Mouse (Mus musculus): ENCODE measurements around the gene Aldh9a1. TPM values are rescaled to one million over a fixed set of nuclear protein-coding genes. Genes with fewer than 3 reads are reported as not detected.
A peak's percentile ranks its signal among the peaks of the same experiment; 100 is the strongest.

The Aldh9a1 gene
- polyA plus RNA-seq, 1 experiment from 2014 or later = 32.7 TPM

GRCm38 (mm10) chr1:167387796-167388195 lies 38.0 kb downstream of the Aldh9a1 start:
- no peak overlapping the region for H3K27ac ChIP-seq (replicated peaks)
- peaks cover 32% of the 10 kb centered on the region for H3K27me3 ChIP-seq
- no peaks in the 10 kb centered on the region for H3K36me3 ChIP-seq
- no peak overlapping the region for H3K9ac ChIP-seq
- H3K4me2 ChIP-seq = no peak overlapping the region
- H3K4me3 ChIP-seq = no peak overlapping the region
- H3K4me1 ChIP-seq (replicated peaks) = peaks cover 15% of the 10 kb centered on the region
- H3K9me3 ChIP-seq = no peaks in the 10 kb centered on the region
- WGBS = 83% methylated on average over 3 of the region's 3 CpGs
- no peak for ATAC-seq (ENCODE audit: low read depth)

- Histone ChIP-seq H3K27ac (replicated peaks) (no peak overlapping the region), H3K4me1 (replicated peaks) (peaks cover 17% of the 10 kb centered on the region), H3K9me3 (no peaks in the 10 kb centered on the region), H3K4me3 (no peak overlapping the region), H3K4me2 (no peak overlapping the region), H3K36me3 (no peaks in the 10 kb centered on the region), H3K27me3 (peaks cover 35% of the 10 kb centered on the region), H3K9ac (no peak overlapping the region)
- WGBS = 81% methylated on average over 6 of the region's 6 CpGs
- ATAC-seq (ENCODE audit: low read depth) = no peak
Observed at GRCm38 (mm10) chr1:167388571-167388970, 38.8 kb downstream of the Aldh9a1 start.

GRCm38 (mm10) chr1:167389584-167389983 lies 39.8 kb downstream of the Aldh9a1 start:
- Histone ChIP-seq H3K4me1 (replicated peaks) (peaks cover 21% of the 10 kb centered on the region), H3K4me3 (no peak overlapping the region), H3K36me3 (no peaks in the 10 kb centered on the region), H3K27ac (replicated peaks) (no peak overlapping the region), H3K4me2 (no peak overlapping the region), H3K27me3 (peaks cover 32% of the 10 kb centered on the region), H3K9ac (no peak overlapping the region), H3K9me3 (no peaks in the 10 kb centered on the region)
- no peak for ATAC-seq (ENCODE audit: low read depth)
- WGBS = 93% methylated on average over 7 of the region's 7 CpGs

GRCm38 (mm10) chr1:167390381-167390780 lies 40.6 kb downstream of the Aldh9a1 start:
- Histone ChIP-seq H3K4me3 (no peak overlapping the region), H3K27ac (replicated peaks) (no peak overlapping the region), H3K9ac (no peak overlapping the region), H3K4me2 (no peak overlapping the region), H3K36me3 (no peaks in the 10 kb centered on the region), H3K27me3 (peaks cover 36% of the 10 kb centered on the region), H3K4me1 (replicated peaks) (peaks cover 22% of the 10 kb centered on the region), H3K9me3 (no peaks in the 10 kb centered on the region)
- 80% methylated on average over 4 of the region's 4 CpGs for WGBS
- no peak for ATAC-seq (ENCODE audit: low read depth)

GRCm38 (mm10) chr1:167391241-167391640 lies 41.5 kb downstream of the Aldh9a1 start:
- Histone ChIP-seq H3K4me3 (no peak overlapping the region), H3K9me3 (no peaks in the 10 kb centered on the region), H3K4me2 (no peak overlapping the region), H3K4me1 (replicated peaks) (peaks cover 22% of the 10 kb centered on the region), H3K9ac (no peak overlapping the region), H3K27ac (replicated peaks) (no peak overlapping the region), H3K36me3 (no peaks in the 10 kb centered on the region), H3K27me3 (peaks cover 45% of the 10 kb centered on the region)
- 76% methylated on average over 6 of the region's 6 CpGs for WGBS
- ATAC-seq (ENCODE audit: low read depth) = no peak

GRCm38 (mm10) chr1:167392031-167392640 lies 42.3 kb downstream of the Aldh9a1 start:
- 49% methylated on average over 2 of the region's 2 CpGs for WGBS
- H3K9ac ChIP-seq = peak overlapping the region; percentile 72

GRCm38 (mm10) chr1:167392687-167393086 lies 42.9 kb downstream of the Aldh9a1 start:
- no peaks in the 10 kb centered on the region for H3K9me3 ChIP-seq
- H3K27ac ChIP-seq (replicated peaks) = no peak overlapping the region
- 13% methylated on average over 8 of the region's 8 CpGs for WGBS
- peak overlapping the region; percentile 76 for H3K4me2 ChIP-seq
- ATAC-seq (ENCODE audit: low read depth) = no peak
- H3K4me3 ChIP-seq = peak overlapping the region; percentile 69
- H3K36me3 ChIP-seq = no peaks in the 10 kb centered on the region
- peak overlapping the region; percentile 72 for H3K9ac ChIP-seq
- peaks cover 22% of the 10 kb centered on the region for H3K4me1 ChIP-seq (replicated peaks)
- peaks cover 49% of the 10 kb centered on the region for H3K27me3 ChIP-seq

More at GRCm38 (mm10) chr1:167392031-167392640, 42.3 kb downstream of the Aldh9a1 start:
- Histone ChIP-seq H3K4me3 (peak overlapping the region; percentile 69), H3K27ac (replicated peaks) (no peak overlapping the region), H3K27me3 (peaks cover 51% of the 10 kb centered on the region), H3K36me3 (no peaks in the 10 kb centered on the region), H3K9me3 (no peaks in the 10 kb centered on the region), H3K4me2 (peak overlapping the region; percentile 76), H3K4me1 (replicated peaks) (peaks cover 22% of the 10 kb centered on the region)
- ATAC-seq (ENCODE audit: low read depth) = no peak

- Histone ChIP-seq H3K9ac (peak overlapping the region; percentile 72), H3K4me1 (replicated peaks) (peaks cover 22% of the 10 kb centered on the region), H3K9me3 (no peaks in the 10 kb centered on the region), H3K36me3 (no peaks in the 10 kb centered on the region), H3K4me3 (peak overlapping the region; percentile 69), H3K27me3 (peaks cover 46% of the 10 kb centered on the region), H3K27ac (replicated peaks) (peak overlapping the region; percentile 83), H3K4me2 (peak overlapping the region; percentile 76)
- WGBS = 3% methylated on average over 15 of the region's 15 CpGs
- peak; percentile 69 for ATAC-seq (ENCODE audit: low read depth)
Observed at GRCm38 (mm10) chr1:167393281-167393680, 43.5 kb downstream of the Aldh9a1 start.

GRCm38 (mm10) chr1:167393683-167394492 lies 44.1 kb downstream of the Aldh9a1 start, which contains the start of gene Mgst3:
TSS of gene Mgst3 (minus strand) at chr1:167393841.
- Histone ChIP-seq H3K27ac (replicated peaks) (peak within 1 kb of the TSS; percentile 83), H3K4me1 (replicated peaks) (peaks cover 22% of the 10 kb centered on the region)
- WGBS = under 1% methylated on average over 45 of the region's 45 CpGs

GRCm38 (mm10) chr1:167405237-167405636 lies 55.4 kb downstream of the Aldh9a1 start:
- Histone ChIP-seq H3K27ac (replicated peaks) (no peak overlapping the region), H3K4me2 (no peak overlapping the region), H3K4me1 (replicated peaks) (no peaks in the 10 kb centered on the region), H3K9ac (no peak overlapping the region), H3K36me3 (no peaks in the 10 kb centered on the region), H3K27me3 (peaks cover 34% of the 10 kb centered on the region), H3K4me3 (no peak overlapping the region), H3K9me3 (no peaks in the 10 kb centered on the region)
- 87% methylated on average over 4 of the region's 4 CpGs for WGBS
- ATAC-seq (ENCODE audit: low read depth) = no peak

More at GRCm38 (mm10) chr1:167393683-167394492, 44.1 kb downstream of the Aldh9a1 start, which contains the start of gene Mgst3:
- Histone ChIP-seq H3K27me3 (peaks cover 43% of the 10 kb centered on the region), H3K4me2 (peak within 1 kb of the TSS; percentile 76), H3K36me3 (no peaks in the 10 kb centered on the region), H3K9ac (peak within 1 kb of the TSS; percentile 79), H3K4me3 (peak within 1 kb of the TSS; percentile 69), H3K9me3 (no peaks in the 10 kb centered on the region)
- ATAC-seq (ENCODE audit: low read depth) = peak; percentile 96

GRCm38 (mm10) chr1:167409601-167410000 lies 59.8 kb downstream of the Aldh9a1 start:
- WGBS = 77% methylated on average over 4 of the region's 4 CpGs
- Histone ChIP-seq H3K9ac (no peak overlapping the region), H3K27me3 (peaks cover 35% of the 10 kb centered on the region), H3K4me3 (no peak overlapping the region), H3K36me3 (no peaks in the 10 kb centered on the region), H3K4me1 (replicated peaks) (no peaks in the 10 kb centered on the region), H3K27ac (replicated peaks) (no peak overlapping the region), H3K9me3 (no peaks in the 10 kb centered on the region), H3K4me2 (no peak overlapping the region)
- no peak for ATAC-seq (ENCODE audit: low read depth)

GRCm38 (mm10) chr1:167411991-167412715 lies 62.4 kb downstream of the Aldh9a1 start:
- ATAC-seq (ENCODE audit: low read depth) = no peak
- Histone ChIP-seq H3K27me3 (peaks cover 32% of the 10 kb centered on the region), H3K4me2 (no peak overlapping the region), H3K9me3 (no peaks in the 10 kb centered on the region), H3K4me3 (no peak overlapping the region), H3K27ac (replicated peaks) (no peak overlapping the region), H3K9ac (no peak overlapping the region), H3K4me1 (replicated peaks) (no peaks in the 10 kb centered on the region), H3K36me3 (no peaks in the 10 kb centered on the region)
- WGBS = 79% methylated on average over 12 of the region's 12 CpGs

All from neural tube, embryonic 13.5 days (tissue).